Comparison of ENCODE assay signal across 18 mouse cellular contexts in genomic region chr17:90196772-90197171, GRCm38 (mm10).
DNase-seq lines count a peak whose midpoint lies in the region; ATAC-seq and TF ChIP-seq lines count a peak whose summit lies in the region.
"Had no signal": no experiment of that assay in that cellular context is flagged by ENCODE, and none has a peak within 500 bp of the region (broad histone marks: within the 10 kb centered on the region; RNA-seq: fewer than 3 reads in every experiment).

No protein-coding gene starts in this region.

- WGBS in midbrain, embryonic 11.5 days = 6% methylated on average over 1 of the region's 1 CpGs
- 7% methylated on average over 1 of the region's 1 CpGs for WGBS in midbrain, embryonic 10.5 days
- 0% methylated on average over 1 of the region's 1 CpGs for WGBS in hindbrain, postnatal 0 days

- no peaks in the 10 kb centered on the region for H3K4me1 ChIP-seq in midbrain, embryonic 11.5 days (ENCODE audit: control insufficient read depth, insufficient read depth, low read length)
- no peaks in the 10 kb centered on the region for H3K4me1 ChIP-seq in midbrain, embryonic 10.5 days
- H3K4me1 ChIP-seq in hindbrain, postnatal 0 days (ENCODE audit: insufficient read depth, low read length) = no peaks in the 10 kb centered on the region
- H3K4me1 ChIP-seq: neural tube, embryonic 12.5 days had no signal

- no peaks in the 10 kb centered on the region for H3K27me3 ChIP-seq in midbrain, embryonic 11.5 days (ENCODE audit: control insufficient read depth, insufficient read depth, low read length)
- no peaks in the 10 kb centered on the region for H3K27me3 ChIP-seq in midbrain, embryonic 10.5 days (ENCODE audit: low read depth, poor library complexity, severe bottlenecking)
- no peaks in the 10 kb centered on the region for H3K27me3 ChIP-seq in hindbrain, postnatal 0 days (ENCODE audit: insufficient read depth, low read length)
- H3K27me3 ChIP-seq: CH12.LX; neural tube, embryonic 12.5 days had no signal

- H3K4me3 ChIP-seq in midbrain, embryonic 11.5 days (ENCODE audit: low read depth, low read length) = no peak overlapping the region
- no peak overlapping the region for H3K4me3 ChIP-seq in midbrain, embryonic 10.5 days
- H3K4me3 ChIP-seq in hindbrain, postnatal 0 days (ENCODE audit: low read length) = no peak overlapping the region
- H3K4me3 ChIP-seq: heart, adult 2 months; neural tube, embryonic 12.5 days had no signal

- H3K4me2 ChIP-seq in midbrain, embryonic 11.5 days = no peak overlapping the region
- no peak overlapping the region for H3K4me2 ChIP-seq in hindbrain, postnatal 0 days (ENCODE audit: low read depth, low read length)
- H3K4me2 ChIP-seq: neural tube, embryonic 12.5 days had no signal

- ATAC-seq in midbrain, embryonic 11.5 days (ENCODE audit: low FRiP score) = peak; percentile 73; the same call in 1 of the 2 replicates
- no peak for ATAC-seq in hindbrain, postnatal 0 days
- no peak for ATAC-seq in megakaryocyte, adult 5-6 weeks (ENCODE audit: poor library complexity, severe bottlenecking)
- ATAC-seq: forebrain, embryonic 16.5 days; liver, postnatal 0 days had no signal

- TF ChIP-seq CTCF in hindbrain, postnatal 0 days (IDR thresholded peaks at IDR 0.05; ENCODE audit: low read depth) = no peak

- peak; percentile 18 to 39 for DNase-seq in cerebellum, postnatal 14 days
- DNase-seq in cerebellum, adult 9-11 months = no peak
- no peak for DNase-seq in midbrain, embryonic 11.5 days (ENCODE audit: low spot score, missing footprints)
- DNase-seq in midbrain, embryonic 10.5 days (ENCODE audit: low spot score) = no peak
- peak; percentile 51 for DNase-seq in hindbrain, postnatal 0 days (ENCODE audit: low spot score)
- DNase-seq in gastrocnemius, postnatal 4 days (ENCODE audit: low spot score in 2 of 2) = no peak
- DNase-seq: adrenal gland, adult 2 months; heart, adult 2 months; kidney, adult 8-10 months; kidney, postnatal 36 days; layer of hippocampus, adult 9-11 months; liver, postnatal 0 days; lung, postnatal 36 days; thymus, postnatal 25 days had no signal

- no peak overlapping the region for H3K27ac ChIP-seq in midbrain, embryonic 11.5 days (ENCODE audit: low read depth, low read length)
- H3K27ac ChIP-seq in midbrain, embryonic 10.5 days (replicated peaks) = no peak overlapping the region
- no peak overlapping the region for H3K27ac ChIP-seq in hindbrain, postnatal 0 days
- H3K27ac ChIP-seq: heart, adult 2 months; neural tube, embryonic 12.5 days had no signal

- no peaks in the 10 kb centered on the region for H3K9me3 ChIP-seq in midbrain, embryonic 11.5 days (ENCODE audit: control insufficient read depth, low read length)
- H3K9me3 ChIP-seq in midbrain, embryonic 10.5 days (replicated peaks) = no peaks in the 10 kb centered on the region
- no peaks in the 10 kb centered on the region for H3K9me3 ChIP-seq in hindbrain, postnatal 0 days (ENCODE audit: low read length)
- H3K9me3 ChIP-seq: neural tube, embryonic 12.5 days had no signal

- no peaks in the 10 kb centered on the region for H3K36me3 ChIP-seq in midbrain, embryonic 11.5 days (ENCODE audit: control insufficient read depth, insufficient read depth, low read length)
- no peaks in the 10 kb centered on the region for H3K36me3 ChIP-seq in midbrain, embryonic 10.5 days
- H3K36me3 ChIP-seq in hindbrain, postnatal 0 days (ENCODE audit: insufficient read depth, low read length) = no peaks in the 10 kb centered on the region
- H3K36me3 ChIP-seq: neural tube, embryonic 12.5 days had no signal

- H3K9ac ChIP-seq in midbrain, embryonic 11.5 days (ENCODE audit: low read length) = no peak overlapping the region
- no peak overlapping the region for H3K9ac ChIP-seq in hindbrain, postnatal 0 days (replicated peaks; ENCODE audit: low read length)
- H3K9ac ChIP-seq: liver, postnatal 0 days; neural tube, embryonic 12.5 days had no signal

Comparison
In these comparisons a context has a peak if more than half of its experiments do, and no peak if none do; other contexts are left out.
1. DNase-seq: peak in cerebellum, postnatal 14 days (2 of 2) and hindbrain, postnatal 0 days (single experiment); none in cerebellum, adult 9-11 months (single experiment), midbrain, embryonic 11.5 days (single experiment), midbrain, embryonic 10.5 days (single experiment) and gastrocnemius, postnatal 4 days (0 of 2).